Mouse (Mus musculus) ZHBTc4 (cell line): Measurements from ENCODE around the gene Zc3h12a.

ENCODE experiments used
- DNase-seq: peaks from one replicate; pipeline ENCODE4 v3.0.0-alpha.2; 2011; ENCODE audit warnings: low read depth, low spot score

Gene Zc3h12a

GRCm38 (mm10) chr4:125145213-125145612 is 17.6 kb upstream of the Zc3h12a start:
- peak; percentile 52 for DNase-seq

DNA sequence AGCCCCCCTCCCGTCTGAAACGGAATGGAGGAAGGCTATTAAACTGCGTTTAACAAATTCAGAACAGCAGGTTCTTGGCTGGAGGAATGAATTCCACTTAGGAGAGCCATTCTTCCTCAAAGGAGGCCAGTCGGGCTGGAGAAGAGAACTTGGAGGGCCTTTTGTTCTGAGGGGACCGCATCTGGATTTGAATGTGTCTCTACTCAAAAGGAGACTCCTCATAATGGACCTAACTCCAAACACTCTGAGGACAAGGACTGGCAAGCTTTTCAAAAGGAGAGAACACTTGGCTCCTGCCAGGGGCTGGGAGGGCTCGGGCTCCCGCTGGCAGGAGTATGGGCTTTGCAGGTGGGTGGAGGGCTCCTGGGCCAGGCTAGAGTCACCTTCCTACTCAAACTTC is 17.0 kb upstream of the Zc3h12a start:
- DNase-seq, result peak; percentile 51

DNA sequence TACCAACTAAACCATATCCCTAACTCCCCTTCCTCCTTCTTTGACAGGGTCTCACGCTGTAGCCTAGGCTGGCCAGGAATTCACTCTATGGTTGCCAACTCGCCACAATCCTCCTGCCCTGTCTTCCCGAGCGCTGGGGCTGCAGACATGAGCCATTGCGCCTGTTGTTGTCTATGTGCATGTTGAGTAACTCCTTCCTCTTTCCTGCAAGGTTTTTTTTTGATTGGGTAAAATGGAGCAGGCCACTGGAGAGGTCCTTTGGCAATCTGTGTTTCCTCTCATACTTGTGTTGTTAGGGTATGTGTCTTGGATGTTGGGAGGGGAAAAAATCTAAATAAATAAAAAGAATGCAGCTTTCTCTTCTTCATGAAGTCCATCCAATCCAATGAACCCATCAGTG is 16.6 kb upstream of the Zc3h12a start:
- DNase-seq, result no peak

DNA sequence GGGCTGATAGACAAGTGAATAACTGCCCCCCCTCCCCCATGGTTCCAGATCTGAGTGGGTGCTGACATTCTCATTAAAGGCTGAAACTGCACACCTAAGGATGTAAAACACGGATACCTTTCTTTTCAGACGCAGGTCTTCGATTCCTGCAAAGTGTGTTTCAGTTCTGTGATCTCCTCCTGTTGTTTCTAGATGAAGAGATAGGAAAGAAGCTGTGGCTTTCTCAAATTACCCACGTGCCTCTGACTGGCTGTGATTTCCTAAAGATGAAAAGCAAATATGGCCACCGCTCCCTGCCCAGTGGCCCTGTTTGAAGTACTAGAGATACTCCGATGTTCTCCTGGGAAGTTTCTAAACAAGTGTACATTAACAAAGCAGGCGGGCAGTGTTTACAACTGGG is 10.7 kb upstream of the Zc3h12a start:
- DNase-seq, result no peak

- peak; percentile 92 for DNase-seq
Observed at GRCm38 (mm10) chr4:125136303-125136888, 8.8 kb upstream of the Zc3h12a start.

- no peak for DNase-seq
Observed at GRCm38 (mm10) chr4:125135076-125135855, 7.6 kb upstream of the Zc3h12a start.

DNA sequence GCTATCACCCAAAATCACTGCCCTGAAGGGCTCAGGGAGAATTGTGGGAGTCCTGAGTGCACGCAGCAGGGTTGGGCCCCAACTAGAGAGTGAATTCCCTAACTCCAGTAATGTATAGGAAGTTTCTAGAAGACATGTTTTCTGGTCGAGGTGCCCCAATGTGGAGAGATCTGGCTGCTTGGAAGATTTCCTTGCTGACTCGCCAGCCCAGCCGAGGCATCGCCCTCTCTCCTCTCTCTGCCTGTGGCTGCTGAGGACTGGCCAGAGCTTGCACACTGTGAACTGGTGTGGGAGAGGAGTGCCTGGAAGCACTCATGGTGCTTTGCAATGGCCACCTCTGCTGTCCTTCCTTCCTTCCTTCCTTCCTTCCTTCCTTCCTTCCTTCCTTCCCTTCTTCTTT is 7.0 kb upstream of the Zc3h12a start:
- peak; percentile 47 for DNase-seq

DNA sequence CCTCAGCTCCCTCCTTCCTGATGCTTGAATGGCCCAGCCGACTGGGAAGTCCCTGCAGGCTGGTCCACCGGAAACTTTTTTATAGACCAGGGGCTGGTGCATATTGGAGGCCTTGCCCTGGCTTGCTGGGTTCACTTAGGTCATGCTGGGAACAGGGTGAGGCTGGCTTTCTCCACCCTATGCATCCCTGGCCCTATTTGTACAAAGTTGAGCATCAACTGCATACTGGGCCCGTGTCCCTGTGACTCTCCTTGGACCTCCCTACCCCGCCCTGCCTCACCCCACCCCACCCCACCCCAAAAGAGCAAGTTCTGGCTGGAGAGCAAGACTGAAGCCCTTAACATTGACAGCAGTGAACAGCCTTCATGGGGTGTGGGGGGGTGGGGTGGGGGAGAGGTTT is 6.6 kb upstream of the Zc3h12a start:
- peak; percentile 65 for DNase-seq

DNA sequence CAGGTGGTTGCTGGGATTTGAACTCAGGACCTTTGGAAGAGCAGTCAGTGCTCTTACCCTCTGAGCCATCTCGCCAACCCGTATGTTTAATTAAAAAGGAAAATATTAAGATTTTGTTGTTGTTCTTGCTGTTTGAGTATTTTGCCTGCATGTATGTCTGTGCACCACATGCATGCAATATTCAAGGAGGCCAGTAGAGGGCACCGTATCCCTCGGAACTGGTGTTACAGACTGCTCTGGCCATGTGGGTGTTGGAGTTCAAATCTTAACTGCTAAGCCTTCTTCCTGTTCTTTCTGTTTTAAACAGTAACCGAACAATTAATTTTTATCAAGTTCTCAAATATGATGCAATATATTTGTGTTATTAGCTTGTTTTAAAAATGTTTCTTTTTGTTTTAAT is 4.8 kb upstream of the Zc3h12a start:
- DNase-seq, result peak; percentile 87

DNA sequence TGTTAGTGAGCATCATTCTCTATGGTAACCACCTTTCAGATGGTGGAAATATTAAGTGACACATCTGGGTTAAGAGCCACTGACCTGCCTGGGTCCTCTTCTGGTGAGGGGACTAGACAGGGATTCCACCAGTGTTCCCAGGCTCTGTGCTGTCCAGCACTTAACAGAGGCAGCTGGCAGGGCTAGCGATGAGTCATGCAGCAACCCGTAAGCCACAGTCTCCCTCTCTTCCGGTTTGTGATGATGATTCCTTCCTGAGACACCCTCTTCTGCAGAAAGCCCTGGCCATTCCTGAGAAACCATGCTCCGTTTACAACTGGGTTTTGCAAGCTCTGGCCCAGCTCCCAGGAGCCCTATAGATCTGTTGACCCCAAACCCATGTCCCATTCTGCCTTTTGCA is 3.9 kb upstream of the Zc3h12a start:
- no peak for DNase-seq

GRCm38 (mm10) chr4:125126761-125127160 is 879 bp downstream of the Zc3h12a start:
- no peak for DNase-seq

GRCm38 (mm10) chr4:125126186-125126585 is 1.5 kb downstream of the Zc3h12a start:
- no peak for DNase-seq

DNA sequence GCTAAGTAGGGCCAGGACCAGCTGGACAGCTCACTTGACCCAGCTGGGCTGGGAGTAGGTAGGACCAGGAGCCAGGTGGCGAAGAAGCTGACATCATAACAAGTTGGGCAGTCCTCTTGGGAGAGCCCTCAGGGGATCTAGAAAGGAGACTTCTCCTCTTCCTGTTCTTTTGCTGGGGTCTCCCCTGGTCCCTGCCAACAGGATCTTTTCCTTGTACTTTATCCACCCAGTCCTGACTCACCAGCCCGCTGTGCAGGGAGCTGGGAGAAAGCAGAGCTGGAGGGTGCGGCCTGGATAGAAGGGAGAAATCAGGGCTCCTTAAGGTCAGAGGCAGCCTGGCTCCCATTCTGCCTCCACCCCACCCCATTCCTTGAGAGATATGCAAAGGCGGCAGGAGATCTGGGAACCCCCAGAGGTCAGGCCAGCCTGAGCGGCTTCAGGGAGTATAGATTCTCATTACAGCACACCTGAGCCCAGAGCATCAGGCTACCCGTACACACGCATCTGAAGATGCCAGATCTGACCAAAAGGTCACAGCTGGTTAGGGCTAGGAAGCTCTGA is 2.2 kb downstream of the Zc3h12a start:
- peak; percentile 72 for DNase-seq

DNA sequence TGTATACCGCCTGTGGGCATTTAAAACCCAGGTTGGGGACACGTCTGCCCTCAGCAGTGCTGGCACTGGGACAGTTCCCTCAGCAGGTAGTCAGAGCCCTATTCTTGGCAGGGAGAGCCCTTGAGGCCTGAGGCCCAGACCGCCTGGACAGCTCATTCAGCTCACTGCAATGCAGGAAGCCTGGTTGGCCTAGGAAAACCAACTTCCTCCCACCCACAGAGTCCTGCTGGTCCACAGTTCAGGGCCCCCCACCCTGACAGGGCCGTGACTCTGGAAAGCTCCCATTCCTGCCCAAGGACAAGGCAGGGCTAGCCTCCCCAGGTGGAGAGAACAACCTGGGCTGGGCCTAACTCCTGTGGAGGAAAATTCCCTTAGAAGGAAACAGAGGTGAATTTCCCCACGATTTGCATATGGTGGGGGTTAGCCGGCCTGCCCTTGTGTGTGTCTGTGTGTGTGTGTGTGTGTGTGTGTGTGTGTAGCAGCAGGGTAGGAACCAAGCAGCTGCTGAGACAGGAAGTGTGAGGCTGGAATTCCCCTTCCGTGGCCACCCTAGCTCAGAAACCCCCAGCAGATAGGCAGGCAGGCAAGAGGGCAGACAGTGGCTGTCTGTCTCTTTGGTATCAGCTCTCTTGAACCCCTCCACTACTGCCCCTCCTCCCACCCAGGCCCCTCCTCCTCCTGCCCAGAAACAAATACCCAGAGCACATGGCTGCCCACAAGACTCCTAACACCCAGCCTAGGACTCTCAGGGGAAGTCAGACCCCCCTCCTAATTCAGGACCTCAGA is 3.0 kb downstream of the Zc3h12a start:
- peak; percentile 79 for DNase-seq

- no peak for DNase-seq
Observed at GRCm38 (mm10) chr4:125123279-125123671, 4.4 kb downstream of the Zc3h12a start.

DNA sequence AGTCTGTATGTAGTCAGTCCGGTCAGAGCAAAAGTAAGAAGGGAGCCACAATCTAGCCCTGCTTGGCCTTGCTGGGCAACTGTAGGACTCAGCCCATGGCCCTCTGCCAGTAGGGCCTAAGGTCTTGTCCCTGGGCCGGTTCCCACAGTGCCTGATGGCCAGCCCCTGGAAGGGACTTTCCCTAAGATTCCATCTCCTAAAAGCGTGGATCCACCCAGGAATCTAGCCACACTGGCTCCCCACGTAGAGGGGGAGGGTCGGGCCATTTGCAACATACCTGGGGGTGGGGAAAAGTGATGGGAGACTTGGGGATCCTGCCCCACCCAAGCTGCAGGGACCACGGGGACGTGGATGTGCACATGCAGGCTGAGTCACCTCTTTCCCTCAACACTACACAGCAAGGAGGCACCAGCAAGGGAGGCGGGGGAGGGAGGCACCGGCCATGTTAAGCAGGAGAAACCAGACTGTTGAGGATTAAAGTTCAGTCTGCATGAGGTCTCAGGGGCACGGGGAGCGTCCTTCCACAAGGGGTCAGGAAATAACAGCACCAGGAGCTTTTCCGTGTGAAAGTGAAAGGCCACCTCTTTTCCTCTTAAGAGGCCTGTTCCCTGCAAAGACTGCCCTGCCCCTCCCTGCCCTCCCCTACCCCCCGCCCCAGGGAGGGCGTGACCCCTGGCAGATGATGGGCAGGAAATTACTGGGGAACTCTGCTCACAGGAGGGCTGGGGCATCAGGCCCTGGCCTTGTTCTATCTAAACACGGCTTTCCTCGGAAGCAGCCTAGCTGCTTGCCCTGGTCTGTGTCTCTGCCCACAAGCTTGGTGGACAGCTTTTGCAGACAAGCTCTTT is 5.0 kb downstream of the Zc3h12a start:
- DNase-seq, result no peak

DNA sequence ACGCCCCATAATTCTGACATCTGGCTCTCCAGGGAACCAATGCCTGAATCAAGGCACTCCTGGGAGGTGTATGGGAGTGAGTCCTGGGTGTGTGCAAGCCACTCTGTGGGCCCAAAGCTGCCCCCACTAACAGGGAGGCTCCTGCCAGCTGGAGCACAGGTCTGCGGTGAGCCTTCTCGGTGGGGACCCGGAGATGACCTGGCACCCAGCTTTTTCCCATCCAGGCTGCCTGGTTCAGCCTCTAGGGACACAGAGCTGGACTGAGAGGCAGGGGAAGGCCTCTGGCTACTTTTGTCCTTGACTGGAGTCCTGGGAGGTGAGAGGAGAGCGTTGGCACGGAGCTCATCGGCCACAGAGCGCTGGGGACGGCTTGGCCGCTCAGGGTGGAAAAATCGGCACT is 7.9 kb downstream of the Zc3h12a start:
- DNase-seq, result no peak

GRCm38 (mm10) chr4:125119070-125119469 is 8.6 kb downstream of the Zc3h12a start:
- DNase-seq, result peak; percentile 55

- DNase-seq, result no peak
Observed at GRCm38 (mm10) chr4:125117902-125118320, 9.7 kb downstream of the Zc3h12a start.

- no peak for DNase-seq
Observed at GRCm38 (mm10) chr4:125116929-125117328, 10.7 kb downstream of the Zc3h12a start.

- no peak for DNase-seq
Observed at GRCm38 (mm10) chr4:125116090-125116861, 11.4 kb downstream of the Zc3h12a start.
